Mouse (Mus musculus) stomach, postnatal 0 days (tissue): ENCODE data around the gene Stxbp5l.

Source experiments
- CTCF ChIP-seq: IDR thresholded peaks from 2 replicates; pipeline ENCODE4 v1.5.1; 2016; ENCODE audit warnings: antibody characterized with exemption, low read depth, mild to moderate bottlenecking, moderate library complexity
- EP300 ChIP-seq: optimal IDR thresholded peaks from 2 replicates; pipeline ENCODE3; 2016; ENCODE audit warnings: antibody characterized with exemption

DNA sequence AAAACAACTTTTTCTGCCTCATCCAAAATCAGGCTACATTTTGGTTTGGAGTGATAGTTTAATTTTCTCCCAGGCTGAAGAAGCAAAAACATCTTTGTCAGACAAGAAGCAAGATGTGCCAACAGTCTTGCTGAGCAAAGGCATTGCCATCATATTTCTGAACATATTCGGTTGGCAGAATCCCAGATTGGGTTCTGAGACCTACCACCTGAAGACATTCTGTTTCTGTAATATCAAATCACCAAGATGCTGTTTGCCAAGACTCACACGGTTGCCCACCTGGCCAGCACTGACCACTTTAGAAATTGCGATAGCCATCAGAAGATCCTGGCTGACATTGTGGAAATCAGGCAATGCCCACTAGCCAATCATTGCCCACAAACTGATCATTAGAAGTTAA, 37.1 kb upstream of the Stxbp5l start:
- TF ChIP-seq CTCF (no peak), EP300 (no peak)
